ENCODE assay signal across 1 mouse cellular context in genomic region chr3:75534045-75534834, GRCm38 (mm10).
TF ChIP-seq lines count a peak whose summit lies in the region.

No protein-coding gene starts in this region.

TF ChIP-seq in MEL, 35 proteins besides CTCF, POLR2A, EP300 and RAD21:
- TF ChIP-seq SIN3A (IDR thresholded peaks at IDR 0.05; ENCODE audit: low read length) (0 out of 2 replicates have a peak, but pooled peaks have one; percentile 33), ETS1 (IDR thresholded peaks at IDR 0.05; ENCODE audit: low read depth, low read length) (peak; percentile 72; the same call in 1 of the 2 replicates), JUND (IDR thresholded peaks at IDR 0.05; ENCODE audit: low read depth, low read length) (0 out of 2 replicates have a peak, but pooled peaks have one; percentile 75), GATA1 (IDR thresholded peaks at IDR 0.05; ENCODE audit: low read depth, low read length) (peak; percentile 89), MXI1 (IDR thresholded peaks at IDR 0.05; ENCODE audit: low read depth, low read length) (no peak)
TF ChIP-seq in MEL: peak in this region for 4.
